Mouse (Mus musculus) kidney, adult 2 months (tissue): ENCODE measurements around the gene Neu2. TPM values are rescaled to one million over a fixed set of nuclear protein-coding genes. Genes with fewer than 3 reads are reported as not detected.
A peak's percentile ranks its signal among the peaks of the same experiment; 100 is the strongest.

Source experiments
- DNase-seq: peaks from one replicate; pipeline ENCODE4 v3.0.0; 2021
- H3K27ac ChIP-seq: fragments of 200-500 bp; 2 replicates; pipeline ENCODE4 v1.5.1; 2012; ENCODE audit warnings: low read depth, low read length, control low read depth, inconsistent platforms; ENCODE audit not compliant: insufficient read depth
- H3K27me3 ChIP-seq: fragments of 200-500 bp; replicated peaks from 2 replicates; pipeline ENCODE4 v1.6.1; 2012; ENCODE audit warnings: mild to moderate bottlenecking, moderate library complexity, low read length, inconsistent platforms; ENCODE audit not compliant: control insufficient read depth, insufficient read depth
- H3K36me3 ChIP-seq: fragments of 200-500 bp; 2 replicates; pipeline ENCODE4 v1.6.1; 2012; ENCODE audit warnings: mild to moderate bottlenecking, moderate library complexity, low read length, inconsistent platforms; ENCODE audit not compliant: control insufficient read depth, insufficient read depth
- H3K4me1 ChIP-seq: fragments of 200-500 bp; 2 replicates; pipeline ENCODE4 v1.6.1; 2011; ENCODE audit warnings: low read length; ENCODE audit not compliant: control insufficient read depth, insufficient read depth
- H3K4me3 ChIP-seq: fragments of 200-500 bp; 2 replicates; pipeline ENCODE4 v1.5.1; 2011; ENCODE audit warnings: mild to moderate bottlenecking, low read depth, low read length, control low read depth; ENCODE audit not compliant: insufficient read depth
- CTCF ChIP-seq: fragments of 200-500 bp; conservative IDR thresholded peaks from 2 replicates; pipeline ENCODE4 v1.5.1; 2011; ENCODE audit warnings: low read depth, mild to moderate bottlenecking, control low read depth, low read length, moderate library complexity, mixed read lengths; ENCODE audit not compliant: insufficient read depth, insufficient read length
- POLR2A ChIP-seq: fragments of 200-500 bp; IDR thresholded peaks from one replicate; pipeline ENCODE4 v1.6.1; 2011; ENCODE audit warnings: low read depth, low read length, control low read depth
- WGBS: fragments of 180-500 bp; shearing (Covaris S2); methylation state at CpG from one replicate; pipeline ENCODE4 v1.1.7; 2018; 5-methylcytosine and 5-hydroxymethylcytosine counted together
- polyA plus RNA-seq: library from polyadenylated mRNA; depleted of rRNA; stranded (reverse); fragments of >200 nt; gene quantifications from 2 replicates; pipeline ENCODE4 v1.2.3, GENCODE M21; 2012

Gene Neu2
- polyA plus RNA-seq, 1 experiment, result 20.3 TPM

- Histone ChIP-seq H3K36me3 (no peaks in the 10 kb centered on the region), H3K27ac (no peak overlapping the region), H3K27me3 (no peaks in the 10 kb centered on the region), H3K4me1 (no peaks in the 10 kb centered on the region), H3K4me3 (no peak overlapping the region)
- WGBS, result 18% methylated on average over 5 of the region's 5 CpGs
- no peak for DNase-seq
- TF ChIP-seq POLR2A, result no peak
- no peak for TF ChIP-seq CTCF
Measured at GRCm38 (mm10) chr1:87510845-87511244, 1.2 kb downstream of the Neu2 start.

- Histone ChIP-seq H3K4me3 (no peak overlapping the region), H3K27me3 (no peaks in the 10 kb centered on the region), H3K36me3 (no peaks in the 10 kb centered on the region), H3K4me1 (no peaks in the 10 kb centered on the region), H3K27ac (no peak overlapping the region)
- DNase-seq, result no peak
- TF ChIP-seq CTCF, result no peak
Measured at GRCm38 (mm10) chr1:87520467-87520866, 10.8 kb downstream of the Neu2 start.

- Histone ChIP-seq H3K4me1 (no peaks in the 10 kb centered on the region), H3K36me3 (no peaks in the 10 kb centered on the region), H3K4me3 (no peak overlapping the region), H3K27me3 (no peaks in the 10 kb centered on the region), H3K27ac (no peak overlapping the region)
- peak; percentile 31 for DNase-seq
- 32% methylated on average over 1 of the region's 1 CpGs for WGBS
- no peak for TF ChIP-seq CTCF
- no peak for TF ChIP-seq POLR2A
Measured at GRCm38 (mm10) chr1:87521523-87521922, 11.8 kb downstream of the Neu2 start.

GRCm38 (mm10) chr1:87525041-87525440, 15.4 kb downstream of the Neu2 start:
- Histone ChIP-seq H3K27me3 (no peaks in the 10 kb centered on the region), H3K4me3 (no peak overlapping the region), H3K27ac (no peak overlapping the region), H3K36me3 (no peaks in the 10 kb centered on the region), H3K4me1 (no peaks in the 10 kb centered on the region)
- 93% methylated on average over 7 of the region's 7 CpGs for WGBS
- DNase-seq, result no peak
- TF ChIP-seq POLR2A, result no peak

GRCm38 (mm10) chr1:87527191-87527590, 17.5 kb downstream of the Neu2 start:
- no peak overlapping the region for H3K27ac ChIP-seq
- TF ChIP-seq CTCF, result no peak
- TF ChIP-seq POLR2A, result no peak
- DNase-seq, result peak; percentile 58
- H3K36me3 ChIP-seq, result no peaks in the 10 kb centered on the region
- no peak overlapping the region for H3K4me3 ChIP-seq
- no peaks in the 10 kb centered on the region for H3K4me1 ChIP-seq
- 59% methylated on average over 9 of the region's 9 CpGs for WGBS
- H3K27me3 ChIP-seq, result no peaks in the 10 kb centered on the region

GRCm38 (mm10) chr1:87532346-87532745, 22.7 kb downstream of the Neu2 start:
- H3K27ac ChIP-seq, result no peak overlapping the region
- 82% methylated on average over 4 of the region's 4 CpGs for whole genome bisulfite sequencing
- no peak for DNase-seq
- no peaks in the 10 kb centered on the region for H3K4me1 ChIP-seq
- no peaks in the 10 kb centered on the region for H3K27me3 ChIP-seq
- TF ChIP-seq POLR2A (no peak), CTCF (no peak)
- H3K36me3 ChIP-seq, result no peaks in the 10 kb centered on the region
- H3K4me3 ChIP-seq, result no peak overlapping the region

- Histone ChIP-seq H3K36me3 (no peaks in the 10 kb centered on the region), H3K4me3 (no peak overlapping the region), H3K4me1 (no peaks in the 10 kb centered on the region), H3K27me3 (no peaks in the 10 kb centered on the region), H3K27ac (no peak overlapping the region)
- DNase-seq, result no peak
- WGBS, result 64% methylated on average over 3 of the region's 3 CpGs
- no peak for TF ChIP-seq CTCF
- TF ChIP-seq POLR2A, result no peak
Measured at GRCm38 (mm10) chr1:87534118-87534517, 24.4 kb downstream of the Neu2 start.

GRCm38 (mm10) chr1:87537008-87537407, 27.3 kb downstream of the Neu2 start:
- 92% methylated on average over 1 of the region's 1 CpGs for WGBS
- H3K4me1 ChIP-seq, result no peaks in the 10 kb centered on the region
- H3K27ac ChIP-seq, result no peak overlapping the region
- no peaks in the 10 kb centered on the region for H3K27me3 ChIP-seq
- H3K4me3 ChIP-seq, result no peak overlapping the region
- no peaks in the 10 kb centered on the region; the same call in 1 of the 2 replicates for H3K36me3 ChIP-seq
- no peak for DNase-seq
- no peak for TF ChIP-seq POLR2A
- no peak for TF ChIP-seq CTCF
